Mouse (Mus musculus) testis, adult 2 months (tissue): ENCODE measurements around the gene Spata2l. TPM values are rescaled to one million over a fixed set of nuclear protein-coding genes. Genes with fewer than 3 reads are reported as not detected.
A peak's percentile ranks its signal among the peaks of the same experiment; 100 is the strongest.
"Not testable (repeated sequence)": the region's sequence is repeated elsewhere in the genome, so short reads cannot be mapped to it uniquely, and the experiment has no call there.

ENCODE experiments used
- H3K27ac ChIP-seq: fragments of 200-500 bp; 2 replicates; pipeline ENCODE4 v1.5.1; 2012; ENCODE audit warnings: low read depth, low read length; ENCODE audit not compliant: control insufficient read depth, insufficient read depth
- H3K27me3 ChIP-seq: fragments of 200-500 bp; 2 replicates; pipeline ENCODE4 v1.6.1; 2012; ENCODE audit warnings: mild to moderate bottlenecking, low read length, moderate library complexity; ENCODE audit not compliant: control insufficient read depth, insufficient read depth
- H3K36me3 ChIP-seq: fragments of 200-500 bp; 2 replicates; pipeline ENCODE4 v1.6.1; 2012; ENCODE audit warnings: mild to moderate bottlenecking, low read length; ENCODE audit not compliant: control insufficient read depth, insufficient read depth
- H3K4me1 ChIP-seq: fragments of 200-500 bp; 2 replicates; pipeline ENCODE4 v1.6.1; 2012; ENCODE audit warnings: low read length; ENCODE audit not compliant: control insufficient read depth, insufficient read depth
- H3K4me3 ChIP-seq: fragments of 200-500 bp; 2 replicates; pipeline ENCODE4 v1.5.1; 2012; ENCODE audit warnings: low read depth, mild to moderate bottlenecking, low read length, moderate library complexity, mixed read lengths; ENCODE audit not compliant: control insufficient read depth
- CTCF ChIP-seq: fragments of 200-500 bp; IDR thresholded peaks from 2 replicates; pipeline ENCODE4 v1.5.1; 2012; ENCODE audit warnings: low read depth, mild to moderate bottlenecking, inconsistent platforms, low read length, moderate library complexity; ENCODE audit not compliant: control insufficient read depth, insufficient read depth, insufficient replicate concordance
- POLR2A ChIP-seq: fragments of 200-500 bp; IDR thresholded peaks from 2 replicates; pipeline ENCODE4 v1.6.1; 2012; ENCODE audit warnings: low read depth, mild to moderate bottlenecking, inconsistent platforms, low read length, moderate library complexity; ENCODE audit not compliant: control insufficient read depth
- polyA plus RNA-seq: library from polyadenylated mRNA; depleted of rRNA; stranded (reverse); fragments of >200 nt; gene quantifications from 2 replicates; pipeline ENCODE4 v1.2.3, GENCODE M21; 2012

Spata2l gene
- polyA plus RNA-seq, 1 experiment = 34.4 TPM

DNA sequence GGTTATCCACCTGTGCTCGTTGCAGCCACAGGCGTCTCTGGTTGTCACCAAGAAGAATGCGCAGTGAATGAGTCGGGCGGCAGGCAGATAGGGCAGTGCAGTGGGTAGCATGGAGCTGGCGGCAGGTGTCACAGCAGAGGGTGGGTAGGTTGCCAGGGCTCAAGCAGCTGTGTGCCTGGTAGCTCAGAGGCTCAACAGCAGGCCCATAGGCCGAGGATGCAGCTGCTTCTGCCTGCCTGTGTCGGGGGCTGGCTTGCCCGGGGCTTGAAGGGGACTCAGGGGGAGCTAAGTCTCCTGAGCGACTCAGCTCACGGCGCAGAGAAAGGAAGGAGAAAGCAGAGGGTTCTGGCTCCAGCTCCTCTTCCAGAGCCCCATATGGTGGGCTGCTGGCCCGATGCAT is 2.7 kb downstream of the Spata2l start:
- peak overlapping the region; percentile 87 for H3K4me3 ChIP-seq
- H3K27ac ChIP-seq = no peak overlapping the region
- H3K36me3 ChIP-seq = no peaks in the 10 kb centered on the region
- H3K27me3 ChIP-seq = no peaks in the 10 kb centered on the region
- H3K4me1 ChIP-seq = peaks cover 18% of the 10 kb centered on the region
- TF ChIP-seq CTCF = no peak
- TF ChIP-seq POLR2A = no peak; the same call in 1 of the 2 replicates

GRCm38 (mm10) chr8:123232553-123232952 is 3.5 kb downstream of the Spata2l start:
- H3K36me3 ChIP-seq = peaks cover 3% of the 10 kb centered on the region
- no peak overlapping the region for H3K27ac ChIP-seq
- peaks cover 18% of the 10 kb centered on the region for H3K4me1 ChIP-seq
- H3K27me3 ChIP-seq = no peaks in the 10 kb centered on the region
- peak overlapping the region; percentile 87 for H3K4me3 ChIP-seq
- TF ChIP-seq POLR2A (no peak), CTCF (no peak)

DNA sequence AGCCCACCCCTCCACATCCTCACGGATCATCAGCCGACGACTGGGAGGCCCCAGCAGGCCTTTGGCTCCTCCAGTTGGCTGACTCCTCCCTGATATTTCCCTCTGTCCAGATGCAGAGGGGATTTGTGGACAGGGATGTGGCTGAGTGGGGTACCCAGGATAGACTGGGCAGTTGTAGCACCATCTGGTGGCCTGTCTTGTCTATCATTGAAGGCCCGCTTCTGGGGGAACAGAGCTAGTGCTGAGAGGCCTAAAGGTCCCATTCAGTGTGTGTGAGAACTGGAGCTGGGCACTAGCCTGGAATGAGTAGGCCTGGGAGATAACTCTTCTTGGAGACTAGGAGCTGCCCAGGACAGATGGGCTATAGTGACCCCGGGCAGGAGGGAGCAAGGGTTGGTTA is 4.3 kb downstream of the Spata2l start:
- TF ChIP-seq CTCF (no peak), POLR2A (no peak)
- peaks cover 18% of the 10 kb centered on the region for H3K4me1 ChIP-seq
- H3K4me3 ChIP-seq = no peak overlapping the region
- no peak overlapping the region for H3K27ac ChIP-seq
- H3K36me3 ChIP-seq = peaks cover 3% of the 10 kb centered on the region
- no peaks in the 10 kb centered on the region for H3K27me3 ChIP-seq

GRCm38 (mm10) chr8:123230326-123230725 is 5.7 kb downstream of the Spata2l start:
- H3K4me1 ChIP-seq, H3K36me3 ChIP-seq, H3K27me3 ChIP-seq, H3K27ac ChIP-seq, H3K4me3 ChIP-seq: not testable (repeated sequence)

- peaks cover 3% of the 10 kb centered on the region for H3K4me1 ChIP-seq
- no peaks in the 10 kb centered on the region for H3K27me3 ChIP-seq
- H3K36me3 ChIP-seq = peaks cover 3% of the 10 kb centered on the region
- no peak overlapping the region for H3K4me3 ChIP-seq
- H3K27ac ChIP-seq = no peak overlapping the region
- TF ChIP-seq CTCF = no peak
- TF ChIP-seq POLR2A = no peak
Measured at GRCm38 (mm10) chr8:123228416-123228815, 7.6 kb downstream of the Spata2l start.

- Histone ChIP-seq H3K27me3 (no peaks in the 10 kb centered on the region), H3K36me3 (peaks cover 3% of the 10 kb centered on the region), H3K4me1 (peaks cover 3% of the 10 kb centered on the region), H3K27ac (peak within 1 kb of the TSS; percentile 79), H3K4me3 (peak within 1 kb of the TSS; percentile 92)
- TF ChIP-seq POLR2A (peak; percentile 97), CTCF (no peak)
Measured at GRCm38 (mm10) chr8:123224278-123225266, 11.5 kb downstream of the Spata2l start, which contains the start of gene Cdk10. Cdk10 (plus strand) TSS chr8:123224842.

GRCm38 (mm10) chr8:123220917-123221316 is 15.1 kb downstream of the Spata2l start:
- Histone ChIP-seq H3K27me3 (no peaks in the 10 kb centered on the region), H3K4me3 (no peak overlapping the region), H3K27ac (no peak overlapping the region), H3K4me1 (peaks cover 3% of the 10 kb centered on the region), H3K36me3 (no peaks in the 10 kb centered on the region)
- TF ChIP-seq CTCF = no peak
- no peak for TF ChIP-seq POLR2A
